Mouse (Mus musculus): Measurements from ENCODE around the gene Klf7.

Gene Klf7

GRCm38 (mm10) chr1:63980733-63981132, 141.3 kb downstream of the Klf7 start:
- DNase-seq (ENCODE audit: low spot score in 2 of 2): no peak
